ENCODE assay signal across 9 mouse cellular contexts in genomic region chr1:186264639-186265038, GRCm38 (mm10).
DNase-seq lines count a peak whose midpoint lies in the region; ATAC-seq and TF ChIP-seq lines count a peak whose summit lies in the region.
"Had no signal": no experiment of that assay in that cellular context is flagged by ENCODE, and none has a peak within 500 bp of the region (broad histone marks: within the 10 kb centered on the region; RNA-seq: fewer than 3 reads in every experiment).

No protein-coding gene starts in this region.

- H3K4me3 ChIP-seq in gastrocnemius, adult 2 months = no peak overlapping the region
- no peak overlapping the region for H3K4me3 ChIP-seq in kidney, embryonic 16.5 days (ENCODE audit: low read length)
- H3K4me3 ChIP-seq: neural tube, embryonic 12.5 days had no signal

- no peak for TF ChIP-seq CTCF in gastrocnemius, adult 2 months (IDR thresholded peaks at IDR 0.05)

- H3K4me1 ChIP-seq in kidney, embryonic 16.5 days (ENCODE audit: insufficient read depth, low read length) = peaks cover 20% of the 10 kb centered on the region

- peak overlapping the region; percentile 23; the same call in 1 of the 2 replicates for H3K4me2 ChIP-seq in kidney, embryonic 16.5 days (replicated peaks; ENCODE audit: low read depth, low read length)
- H3K4me2 ChIP-seq: neural tube, embryonic 12.5 days had no signal

- H3K27me3 ChIP-seq in kidney, embryonic 16.5 days (ENCODE audit: insufficient read depth, low read length) = no peaks in the 10 kb centered on the region
- H3K27me3 ChIP-seq: neural tube, embryonic 12.5 days had no signal

- H3K27ac ChIP-seq in gastrocnemius, adult 2 months = peak overlapping the region; percentile 68
- peak overlapping the region; percentile 87 for H3K27ac ChIP-seq in kidney, embryonic 16.5 days (ENCODE audit: low read length)
- H3K27ac ChIP-seq: neural tube, embryonic 12.5 days had no signal

- peak; percentile 37 for DNase-seq in gastrocnemius, adult 2 months
- DNase-seq in gastrocnemius, postnatal 25 days = no peak
- DNase-seq in urinary bladder, postnatal 14 days (ENCODE audit: low spot score) = peak; percentile 22
- DNase-seq in urinary bladder, postnatal 25 days (ENCODE audit: low spot score) = no peak
- no peak for DNase-seq in thymus, adult 18-20 months
- DNase-seq in left cerebral cortex, adult 18-20 months (ENCODE audit: low spot score in 2 of 2) = no peak
- no peak for DNase-seq in embryo, embryonic 9.5 days (ENCODE audit: extremely low spot score)

- intact Hi-C loops in gastrocnemius, adult 2 months (cut with DNase I) = no loop called here

- H3K9ac ChIP-seq in kidney, embryonic 16.5 days (replicated peaks; ENCODE audit: low read length) = no peak overlapping the region
- H3K9ac ChIP-seq: neural tube, embryonic 12.5 days had no signal

- no peaks in the 10 kb centered on the region for H3K9me3 ChIP-seq in kidney, embryonic 16.5 days (ENCODE audit: low read length)

- H3K36me3 ChIP-seq in kidney, embryonic 16.5 days (ENCODE audit: insufficient read depth, low read length) = no peaks in the 10 kb centered on the region
- H3K36me3 ChIP-seq: neural tube, embryonic 12.5 days had no signal

- no peak for ATAC-seq in kidney, embryonic 16.5 days (ENCODE audit: low FRiP score, low TSS enrichment)

- 42% methylated on average over 3 of the region's 3 CpGs for WGBS in kidney, embryonic 16.5 days

Comparison
In these comparisons a context has a peak if more than half of its experiments do, and no peak if none do; other contexts are left out.
1. DNase-seq: peak in gastrocnemius, adult 2 months (single experiment) and urinary bladder, postnatal 14 days (single experiment); none in gastrocnemius, postnatal 25 days (single experiment), urinary bladder, postnatal 25 days (single experiment), thymus, adult 18-20 months (0 of 2), left cerebral cortex, adult 18-20 months (0 of 2) and embryo, embryonic 9.5 days (single experiment).